7 mouse cellular contexts compared by ENCODE assay signal in the genomic region with DNA sequence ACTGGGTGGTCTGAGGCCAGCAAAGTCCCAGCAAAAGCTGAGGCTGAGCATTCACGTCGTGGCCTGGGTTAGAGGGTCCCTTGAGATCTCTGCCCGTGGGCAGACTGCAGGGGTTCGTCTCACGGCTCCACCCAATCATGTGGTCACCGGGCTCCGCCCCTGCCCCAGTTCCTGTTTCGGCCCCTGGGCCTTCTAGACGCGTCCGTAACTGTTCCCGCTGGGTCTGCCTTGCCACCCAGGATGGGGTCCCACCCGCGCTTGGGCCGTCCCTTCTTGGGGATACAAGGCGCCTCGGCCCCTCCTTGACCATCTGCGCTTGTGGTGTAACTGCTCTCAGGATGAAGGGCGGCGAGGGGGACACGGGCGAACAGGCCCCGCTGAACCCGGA. TPM values are rescaled to one million over a fixed set of nuclear protein-coding genes. Genes with fewer than 3 reads are reported as not detected.
A peak's percentile ranks its signal among the peaks of the same experiment; 100 is the strongest.
DNase-seq lines count a peak whose midpoint lies in the region; ATAC-seq and TF ChIP-seq lines count a peak whose summit lies in the region.

TSS of gene Orai3 (plus strand) at position 165 of the 388 bp plus-strand sequence.

- DNase-seq in adrenal gland, postnatal 10 days = peak; percentile 93
- peak; percentile 87 for DNase-seq in embryonic facial prominence, embryonic 11.5 days (ENCODE audit: low spot score)
- DNase-seq in kidney, adult 11 months = peak; percentile 89
- peak; percentile 78 for DNase-seq in midbrain, embryonic 14.5 days
- DNase-seq in spleen, adult 2 months (ENCODE audit: low read depth in 1 of 2, low spot score in 2 of 2) = peak; percentile 56 to 87

- ATAC-seq in embryonic facial prominence, embryonic 11.5 days (replicated peaks; ENCODE audit: insufficient number of reproducible peaks, low FRiP score, low TSS enrichment, low read depth) = peak; percentile 61
- ATAC-seq in granulocyte monocyte progenitor cell, adult 5-6 weeks (replicated peaks; ENCODE audit: poor library complexity, severe bottlenecking) = peak; percentile 70
- peak; percentile 63 for ATAC-seq in limb, embryonic 12.5 days (ENCODE audit: insufficient number of reproducible peaks, insufficient read depth, low FRiP score, low TSS enrichment, low read depth)
- ATAC-seq in midbrain, embryonic 14.5 days (ENCODE audit: low FRiP score, low TSS enrichment) = peak; percentile 65

- peak within 1 kb of the TSS; percentile 47 for H3K4me3 ChIP-seq in embryonic facial prominence, embryonic 11.5 days (ENCODE audit: low read depth, low read length)
- H3K4me3 ChIP-seq in limb, embryonic 12.5 days (replicated peaks) = peak within 1 kb of the TSS; percentile 67
- peak within 1 kb of the TSS; percentile 38 for H3K4me3 ChIP-seq in midbrain, embryonic 14.5 days (replicated peaks; ENCODE audit: low read depth, low read length)
- H3K4me3 ChIP-seq in spleen, adult 2 months (ENCODE audit: extremely low read depth, insufficient read depth, insufficient read length) = peak within 1 kb of the TSS; percentile 95

- WGBS in embryonic facial prominence, embryonic 11.5 days = under 1% methylated on average over 24 of the region's 24 CpGs
- under 1% methylated on average over 24 of the region's 24 CpGs for WGBS in limb, embryonic 12.5 days
- WGBS in midbrain, embryonic 14.5 days = 2% methylated on average over 24 of the region's 24 CpGs
- WGBS in spleen, adult 2 months = under 1% methylated on average over 24 of the region's 24 CpGs

- peak; percentile 95 for TF ChIP-seq POLR2A in spleen, adult 2 months (IDR thresholded peaks at IDR 0.05; ENCODE audit: low read depth, low read length)

- TF ChIP-seq CTCF in spleen, adult 2 months (IDR thresholded peaks at IDR 0.05; ENCODE audit: extremely low read depth, insufficient read depth, insufficient read length, insufficient replicate concordance) = no peak

- peaks cover 7% of the 10 kb centered on the region for H3K36me3 ChIP-seq in embryonic facial prominence, embryonic 11.5 days (replicated peaks; ENCODE audit: control insufficient read depth, insufficient read depth, low read depth, low read length)
- H3K36me3 ChIP-seq in limb, embryonic 12.5 days = peaks cover 39% of the 10 kb centered on the region
- H3K36me3 ChIP-seq in midbrain, embryonic 14.5 days (ENCODE audit: control insufficient read depth, insufficient read depth, low read length) = peaks cover 40% of the 10 kb centered on the region
- no peaks in the 10 kb centered on the region for H3K36me3 ChIP-seq in spleen, adult 2 months (ENCODE audit: control insufficient read depth, insufficient read depth, low read length)

- H3K27ac ChIP-seq in embryonic facial prominence, embryonic 11.5 days (replicated peaks; ENCODE audit: low read depth, low read length) = peak within 1 kb of the TSS; percentile 87
- peak within 1 kb of the TSS; percentile 96 for H3K27ac ChIP-seq in limb, embryonic 12.5 days
- H3K27ac ChIP-seq in midbrain, embryonic 14.5 days (replicated peaks; ENCODE audit: low read depth, low read length) = peak within 1 kb of the TSS; percentile 71
- H3K27ac ChIP-seq in spleen, adult 2 months (ENCODE audit: insufficient read depth, low read length) = peak within 1 kb of the TSS; percentile 93

- no peaks in the 10 kb centered on the region for H3K9me3 ChIP-seq in embryonic facial prominence, embryonic 11.5 days (replicated peaks; ENCODE audit: control insufficient read depth, low read length)
- H3K9me3 ChIP-seq in limb, embryonic 12.5 days = no peaks in the 10 kb centered on the region
- H3K9me3 ChIP-seq in midbrain, embryonic 14.5 days (ENCODE audit: control insufficient read depth, low read length) = no peaks in the 10 kb centered on the region

- H3K4me1 ChIP-seq in embryonic facial prominence, embryonic 11.5 days (ENCODE audit: control insufficient read depth, insufficient read depth, low read length) = peaks cover 2% of the 10 kb centered on the region; the same call in 1 of the 2 replicates
- H3K4me1 ChIP-seq in limb, embryonic 12.5 days (replicated peaks) = peaks cover 36% of the 10 kb centered on the region
- H3K4me1 ChIP-seq in midbrain, embryonic 14.5 days (ENCODE audit: control insufficient read depth, insufficient read depth, low read length) = peaks cover 23% of the 10 kb centered on the region
- H3K4me1 ChIP-seq in spleen, adult 2 months (ENCODE audit: control insufficient read depth, insufficient read depth, insufficient read length) = peaks cover 3% of the 10 kb centered on the region; the same call in 1 of the 2 replicates

- no peaks in the 10 kb centered on the region for H3K27me3 ChIP-seq in embryonic facial prominence, embryonic 11.5 days (ENCODE audit: control insufficient read depth, insufficient read depth, low read length)
- H3K27me3 ChIP-seq in limb, embryonic 12.5 days = no peaks in the 10 kb centered on the region
- no peaks in the 10 kb centered on the region for H3K27me3 ChIP-seq in midbrain, embryonic 14.5 days (ENCODE audit: control insufficient read depth, insufficient read depth, low read length)
- no peaks in the 10 kb centered on the region for H3K27me3 ChIP-seq in spleen, adult 2 months (ENCODE audit: control insufficient read depth, insufficient read depth, low read length)

- peak within 1 kb of the TSS; percentile 81 for H3K4me2 ChIP-seq in embryonic facial prominence, embryonic 11.5 days (ENCODE audit: low read depth, low read length)
- H3K4me2 ChIP-seq in limb, embryonic 12.5 days = peak within 1 kb of the TSS; percentile 92
- peak within 1 kb of the TSS; percentile 64 for H3K4me2 ChIP-seq in midbrain, embryonic 14.5 days (ENCODE audit: low read length)

- peak within 1 kb of the TSS; percentile 72 for H3K9ac ChIP-seq in embryonic facial prominence, embryonic 11.5 days (replicated peaks; ENCODE audit: low read length)
- H3K9ac ChIP-seq in limb, embryonic 12.5 days (replicated peaks) = peak within 1 kb of the TSS; percentile 86
- H3K9ac ChIP-seq in midbrain, embryonic 14.5 days (replicated peaks; ENCODE audit: low read length) = peak within 1 kb of the TSS; percentile 58

RNA-seq across cellular contexts. Expression of gene Orai3, which starts in this region (rescaled TPM):
- 10 to 100 TPM; 31.5 to 32.0 TPM for total RNA-seq in adrenal gland, postnatal 10 days (2021)
- polyA plus RNA-seq in embryonic facial prominence, embryonic 11.5 days (2014; fragmentation: Nextera tagmentation; extraction: Ambion mirVana) = 8.6 and 8.7 TPM in 2 replicates
- 36.8 and 41.2 TPM in 2 replicates for total RNA-seq in granulocyte monocyte progenitor cell, adult 5-6 weeks (2014; fragmentation: Nextera tagmentation)
- 22.7 and 22.8 TPM in 2 replicates for total RNA-seq in granulocyte monocyte progenitor cell, adult 5-6 weeks (2017)
- polyA plus RNA-seq in limb, embryonic 12.5 days (2016; fragmentation: Nextera tagmentation; extraction: Ambion mirVana) = 15.2 and 15.4 TPM in 2 replicates
- 2.9 and 3.4 TPM in 2 replicates for polyA plus RNA-seq in midbrain, embryonic 14.5 days (2014; fragmentation: Nextera tagmentation; extraction: Ambion mirVana)
- polyA plus RNA-seq in spleen, adult 2 months (2012; rRNA removed) = 50.3 and 62.9 TPM in 2 replicates

Comparison
In these comparisons a context has a peak if more than half of its experiments do, and no peak if none do; other contexts are left out.
1. Peak in every context shown above with its lines: DNase-seq, ATAC-seq, H3K4me3 ChIP-seq and H3K27ac ChIP-seq.
2. H3K4me3 ChIP-seq: peak in every context shown above with its lines; median percentile 95 in spleen, adult 2 months; 67 in limb, embryonic 12.5 days; 47 in embryonic facial prominence, embryonic 11.5 days; 38 in midbrain, embryonic 14.5 days.